Mouse (Mus musculus) heart, postnatal 10 days (tissue): ENCODE results near the gene Tcerg1l. TPM values are rescaled to one million over a fixed set of nuclear protein-coding genes. Genes with fewer than 3 reads are reported as not detected.

Source experiments
- DNase-seq, 2 experiments: peaks; one replicate each; pipeline ENCODE4 v3.0.0; 2021
- intact Hi-C: fragments of 180-260 bp; cut with DNase I; formaldehyde crosslinking; loops from one replicate; pipeline ENCODE4 v1.15.1; 2025
- total RNA-seq, 2 experiments: library from RNA; stranded (reverse); gene quantifications; 2 replicates each; pipeline ENCODE4 v1.2.3; 2021

The Tcerg1l gene
- total RNA-seq, 2 experiments from 2014 or later, result not detected

DNA sequence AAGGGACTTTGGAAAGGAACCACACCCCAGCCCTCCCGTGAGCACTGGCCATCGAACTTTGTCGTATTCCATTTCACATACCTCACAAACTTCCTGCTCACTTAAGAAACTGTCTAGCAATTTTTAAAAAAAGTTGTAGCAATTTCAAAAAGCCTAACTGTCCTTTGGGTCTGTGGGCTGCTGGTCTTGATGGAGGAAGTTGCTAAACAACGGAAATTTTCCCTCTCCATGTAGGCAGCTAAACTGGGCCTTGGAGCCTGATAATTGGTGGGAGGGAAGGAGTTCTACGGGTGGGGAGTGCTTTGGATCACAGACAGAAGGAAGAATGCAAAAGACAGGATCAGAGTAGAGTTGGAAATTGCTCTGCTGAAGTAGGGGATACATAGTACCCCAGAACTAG lies 155.3 kb downstream of the Tcerg1l start:
- DNase-seq, result no peak
- intact Hi-C loops, result no loop called here

DNA sequence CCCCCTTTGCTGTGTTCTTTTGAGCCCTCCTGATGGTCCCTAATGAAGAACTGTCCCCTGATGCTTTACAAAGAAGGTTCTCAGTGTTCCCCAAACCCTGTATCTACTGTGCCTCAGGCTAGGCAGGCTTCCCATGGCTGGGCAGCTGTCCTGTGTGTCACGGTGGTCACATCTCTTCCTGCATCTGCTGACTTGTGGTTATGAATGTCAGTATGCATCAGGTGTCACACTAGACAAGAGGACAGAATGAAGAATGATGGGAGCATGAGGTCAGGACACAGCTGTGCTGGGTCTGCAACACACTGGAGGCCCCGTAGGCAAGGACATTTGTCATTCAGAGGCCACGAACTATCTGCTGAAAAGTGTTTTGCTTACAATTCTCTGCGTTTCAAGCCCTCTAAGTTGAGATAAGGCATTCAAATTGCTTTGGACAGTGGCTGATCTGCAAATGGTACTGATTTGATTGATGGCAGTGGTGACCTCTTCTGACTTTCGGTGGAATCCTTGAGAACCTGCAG lies 159.8 kb downstream of the Tcerg1l start:
- DNase-seq, result no peak
- intact Hi-C loops, result no loop called here

DNA sequence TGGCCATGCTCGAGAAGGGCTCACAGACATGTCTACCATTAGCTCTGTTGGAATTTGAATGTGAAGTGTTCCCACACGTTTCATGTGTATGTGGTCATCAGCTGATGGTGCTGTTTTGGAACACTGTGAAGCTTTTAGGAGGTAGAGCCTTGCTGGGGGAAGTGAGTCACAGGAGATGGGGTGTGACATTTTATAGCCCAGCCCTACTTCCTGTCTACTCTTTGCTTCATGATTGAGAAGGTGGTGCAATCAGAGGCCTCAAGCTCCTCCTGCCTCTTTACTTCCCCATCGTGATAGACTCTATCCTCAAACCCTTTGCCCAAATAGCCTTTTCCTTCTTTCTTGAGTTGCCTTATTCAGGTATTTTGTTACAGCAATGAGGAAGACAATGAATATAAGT lies 173.3 kb downstream of the Tcerg1l start:
- DNase-seq, result no peak
- intact Hi-C loops, result no loop called here

DNA sequence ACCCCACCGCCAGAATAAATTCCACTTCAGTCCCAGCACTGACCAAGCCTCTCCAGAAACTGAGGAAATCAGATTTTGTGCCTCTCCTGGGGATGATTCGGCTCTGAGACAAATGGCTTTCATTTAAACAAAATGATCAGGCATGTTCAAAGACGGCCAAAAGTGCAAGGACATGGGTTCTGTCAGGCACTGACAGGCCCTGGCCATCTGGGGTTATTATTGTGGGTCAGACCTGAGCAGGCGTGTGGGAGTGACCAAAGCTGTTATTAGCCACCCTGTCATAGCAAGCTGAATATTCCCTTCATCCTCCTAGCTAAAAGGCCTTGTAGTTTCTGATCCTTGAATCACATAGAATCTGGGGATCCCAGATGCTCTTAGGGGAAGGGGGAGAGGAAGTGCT lies 174.6 kb downstream of the Tcerg1l start:
- intact Hi-C loops, result no loop called here
- DNase-seq, result no peak

DNA sequence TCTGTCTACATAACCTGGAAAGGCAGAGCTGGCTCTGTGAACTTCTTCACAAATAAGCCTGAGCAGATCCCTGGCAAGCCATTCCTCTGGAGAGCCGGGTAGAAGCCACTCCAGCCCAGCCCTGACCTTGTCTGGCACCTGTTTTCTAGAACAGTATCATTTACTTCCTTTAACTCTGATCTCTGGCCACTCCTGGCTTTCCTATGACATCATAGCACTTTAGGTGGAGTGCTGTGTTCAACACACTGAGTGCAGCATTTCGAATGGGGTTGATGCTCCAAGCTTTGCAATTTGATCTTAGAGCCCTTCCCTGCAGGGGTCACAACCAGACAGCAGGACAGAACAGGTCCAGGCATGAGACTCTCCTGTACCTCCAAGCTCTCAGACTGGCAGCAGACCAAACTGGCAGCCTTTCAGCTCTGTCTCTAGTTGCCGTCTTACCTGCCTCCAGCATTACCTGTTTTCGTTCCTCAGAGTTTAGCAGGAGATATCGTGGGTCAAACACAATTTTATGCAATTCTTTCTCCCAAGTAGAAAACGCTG lies 179.9 kb downstream of the Tcerg1l start:
- no peak for DNase-seq
- intact Hi-C loops, result no loop called here

DNA sequence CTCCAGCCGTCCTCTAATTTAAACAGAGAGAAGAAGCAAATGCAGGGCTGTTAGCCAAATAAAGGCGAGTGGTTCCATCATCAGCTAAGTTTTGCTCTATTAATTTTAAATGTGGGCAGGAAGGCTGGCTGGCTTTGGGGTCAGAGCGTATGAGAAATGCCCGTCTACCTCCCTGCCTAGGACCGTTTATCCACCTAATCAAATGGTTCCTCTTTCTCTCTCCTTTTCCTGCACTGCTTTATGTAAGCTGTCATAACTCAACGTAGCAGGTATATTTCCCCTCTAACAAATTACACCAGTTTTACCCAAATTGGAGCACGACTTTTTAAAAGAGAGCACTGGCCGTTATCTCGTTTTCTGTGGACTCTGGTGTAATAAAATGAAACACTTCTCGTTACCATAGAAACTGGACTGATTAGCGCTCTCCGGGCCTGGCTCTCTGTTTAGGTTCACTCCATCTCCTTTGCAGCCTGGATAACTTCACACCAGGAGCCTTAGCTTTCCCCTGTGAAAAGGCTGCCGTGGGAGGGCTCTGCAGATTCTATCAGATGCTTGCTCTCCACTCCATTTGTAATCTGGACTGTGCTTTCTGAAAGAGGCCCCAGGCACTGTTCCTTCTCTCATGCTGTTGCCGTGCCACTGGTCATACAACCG lies 182.2 kb downstream of the Tcerg1l start:
- no peak for DNase-seq
- intact Hi-C loops, result no loop called here

DNA sequence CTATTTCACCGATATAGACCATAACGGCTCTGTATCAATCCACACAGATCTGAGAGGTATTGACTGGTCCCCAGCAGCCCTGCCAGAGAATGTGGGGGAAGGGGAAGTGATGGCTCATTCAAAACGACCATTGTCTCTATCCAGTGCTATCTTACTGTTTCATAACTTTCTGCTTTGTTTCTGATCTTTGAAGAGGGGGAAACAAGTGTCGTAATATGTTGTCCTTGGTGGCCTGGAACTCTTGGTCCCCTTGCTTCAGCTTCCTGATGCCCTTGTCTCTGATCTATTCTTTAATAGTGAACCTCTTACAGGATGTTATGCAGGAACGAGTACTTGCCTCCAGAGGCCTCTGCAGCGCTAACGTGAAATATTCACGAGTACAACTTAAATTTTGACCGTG lies 182.8 kb downstream of the Tcerg1l start:
- intact Hi-C loops, result no loop called here
- DNase-seq, result no peak

DNA sequence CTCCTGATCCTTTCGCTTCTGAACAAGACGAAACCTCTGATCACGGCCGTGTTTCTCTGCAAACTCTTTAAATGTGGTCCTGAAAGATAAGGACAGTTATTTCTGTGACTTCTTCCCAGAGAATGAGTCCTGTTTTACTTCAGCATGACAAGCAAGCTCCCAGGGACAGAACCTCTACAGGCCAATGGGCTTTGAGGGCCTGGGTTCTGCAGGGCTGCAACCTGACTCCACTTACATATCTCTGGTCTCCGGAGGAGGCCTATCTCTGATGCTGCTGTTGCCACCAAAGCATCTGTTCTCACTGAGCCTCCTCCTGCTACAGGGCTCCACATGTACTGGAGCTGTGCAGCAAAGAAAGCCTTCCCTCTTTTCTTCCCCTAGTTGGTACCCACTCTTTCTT lies 187.8 kb downstream of the Tcerg1l start:
- peak; percentile 4 to 13 for DNase-seq
- intact Hi-C loops, result no loop called here

DNA sequence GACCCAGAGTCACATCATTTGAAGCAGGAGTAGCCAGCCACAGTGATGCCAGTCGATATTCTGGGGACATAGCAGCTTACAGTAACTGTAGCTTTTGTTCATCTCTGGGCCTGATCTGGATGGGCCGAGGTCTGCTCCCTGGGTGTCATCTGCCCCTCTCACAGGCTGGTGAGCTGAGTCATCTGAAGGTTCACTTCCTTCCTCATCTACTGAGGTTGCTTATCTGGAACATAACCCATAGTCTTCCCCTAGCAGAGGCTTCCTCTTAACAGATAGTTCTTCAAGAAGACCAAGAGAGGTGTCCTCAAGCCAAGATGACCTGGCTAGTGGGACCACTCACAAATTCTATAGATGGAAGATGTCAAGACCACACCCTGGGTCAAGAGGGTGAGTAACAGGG lies 192.4 kb downstream of the Tcerg1l start:
- intact Hi-C loops, result no loop called here
- no peak for DNase-seq

DNA sequence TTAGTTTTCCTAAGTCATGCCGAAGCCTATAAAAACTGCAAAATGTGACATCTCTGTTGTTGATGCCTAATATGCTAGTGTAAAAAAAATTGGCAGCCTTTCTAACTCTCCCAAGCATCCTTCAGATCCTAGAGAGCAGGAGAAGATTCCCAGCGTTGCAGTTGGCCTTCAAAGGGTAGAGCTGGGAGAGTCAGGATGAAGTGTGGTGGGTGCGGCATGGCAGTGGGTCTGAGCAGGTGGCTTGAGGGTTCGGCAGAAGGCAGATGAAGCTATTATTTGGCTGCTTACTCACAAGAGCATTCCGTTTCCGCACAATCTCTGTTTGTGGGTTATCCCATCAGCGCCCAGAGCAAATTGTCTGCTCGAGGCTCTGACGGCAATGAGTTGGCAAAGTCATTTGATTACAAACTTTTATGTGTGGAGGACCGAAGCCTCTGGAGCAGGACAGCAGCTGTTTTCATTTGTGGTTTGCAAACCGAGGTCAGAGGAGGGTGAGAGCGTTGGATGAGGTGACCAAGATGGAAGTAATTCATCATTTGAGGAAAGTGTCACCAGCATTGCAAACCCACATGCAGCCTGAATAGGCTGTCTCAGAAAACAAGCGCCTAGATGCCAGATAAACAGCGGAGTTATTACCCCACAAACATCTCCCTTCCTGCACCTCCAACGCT lies 195.2 kb downstream of the Tcerg1l start:
- no peak for DNase-seq
- intact Hi-C loops, result no loop called here

DNA sequence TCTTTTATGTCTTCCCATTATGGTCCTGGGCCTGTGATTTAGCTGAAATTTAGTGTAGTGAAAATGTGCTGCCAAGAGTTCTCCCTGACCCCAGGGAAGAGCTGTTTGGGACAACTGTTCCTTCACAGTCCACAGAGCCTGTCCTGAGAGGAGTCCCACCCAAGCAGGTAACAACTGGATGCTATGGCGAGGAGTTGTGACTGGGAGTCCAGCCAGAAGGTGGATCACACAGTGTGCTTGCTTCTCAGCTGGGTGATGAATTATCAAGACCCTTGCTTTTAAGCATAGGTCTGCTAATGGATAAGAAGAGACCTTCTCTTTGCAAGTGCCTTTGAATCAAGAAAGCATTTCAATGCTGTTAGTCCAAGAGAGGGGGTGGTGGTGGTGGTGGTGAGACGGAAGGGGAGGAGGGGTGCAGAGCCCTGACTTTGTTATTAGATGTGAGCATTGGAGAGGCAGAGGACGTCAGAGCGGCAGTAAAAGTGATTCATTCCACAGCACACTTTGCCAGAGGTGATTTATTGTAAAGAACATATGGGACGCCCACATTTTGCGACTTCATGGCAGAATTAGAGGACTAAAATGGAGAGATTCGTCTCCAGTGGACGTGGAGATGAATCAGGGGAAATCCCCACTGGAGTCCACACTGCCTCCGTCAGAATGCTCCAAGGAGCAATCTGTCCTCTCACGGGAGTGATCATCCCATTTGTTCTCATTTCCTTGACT lies 198.0 kb downstream of the Tcerg1l start:
- no peak for DNase-seq
- intact Hi-C loops, result no loop called here

DNA sequence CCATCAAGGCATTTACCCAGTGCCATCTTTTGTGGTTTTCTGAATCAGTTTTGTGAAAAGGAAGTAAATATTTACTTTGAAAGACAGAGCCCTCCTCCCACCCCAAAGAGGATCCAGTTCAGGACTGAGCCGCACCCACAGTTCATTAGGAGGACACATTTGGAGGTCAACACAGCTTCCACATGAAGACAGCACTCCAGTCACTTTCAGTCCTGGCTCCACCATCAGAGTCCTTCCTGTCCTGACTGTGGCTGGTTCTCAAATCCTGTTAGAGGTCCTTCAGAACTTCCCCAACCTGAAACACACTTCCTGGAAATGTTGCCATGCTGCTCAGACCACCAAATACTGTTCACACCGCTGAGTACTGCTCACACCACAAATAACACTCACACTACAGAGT lies 201.4 kb downstream of the Tcerg1l start:
- intact Hi-C loops, result no loop called here
- no peak for DNase-seq

DNA sequence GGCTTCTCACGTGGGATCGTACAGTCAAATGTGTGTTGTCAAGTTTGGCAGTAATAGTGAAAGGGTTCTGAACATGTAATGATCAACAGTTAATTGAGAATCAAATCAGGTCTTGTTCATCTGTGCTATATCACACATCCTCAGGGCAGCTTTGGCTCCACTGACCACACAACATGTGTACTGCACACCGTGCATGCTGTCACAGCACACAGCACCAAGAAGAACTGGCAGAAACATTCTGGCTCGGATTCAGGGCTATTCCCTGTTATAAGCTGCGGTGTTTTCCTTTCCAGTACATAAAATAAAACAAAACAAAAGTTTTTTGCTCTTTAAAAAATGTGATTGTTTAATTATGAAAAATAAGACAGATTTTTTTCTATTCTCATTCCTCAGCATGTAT lies 213.3 kb downstream of the Tcerg1l start:
- no peak for DNase-seq
- intact Hi-C loops, result no loop called here

DNA sequence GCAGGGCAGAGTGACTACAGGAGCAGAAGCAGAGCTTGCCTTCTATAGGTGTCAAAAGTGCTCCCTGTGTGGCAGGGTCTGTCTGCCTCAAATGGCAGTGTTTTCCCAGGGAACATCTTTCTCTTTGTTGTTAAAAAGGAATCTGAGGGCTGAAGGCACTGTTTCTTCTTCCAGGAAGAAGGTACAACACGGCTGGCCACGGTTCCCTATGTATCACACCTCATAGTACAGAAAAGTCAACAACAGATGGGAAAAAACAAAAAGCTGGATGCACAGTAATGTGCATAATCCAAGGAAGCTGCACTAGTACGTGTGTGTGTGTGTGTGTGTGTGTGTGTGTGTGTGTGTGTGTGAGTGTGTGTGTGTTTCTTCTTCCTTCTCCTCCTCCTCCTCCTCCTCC lies 215.3 kb downstream of the Tcerg1l start:
- intact Hi-C loops, result no loop called here
- no peak for DNase-seq

DNA sequence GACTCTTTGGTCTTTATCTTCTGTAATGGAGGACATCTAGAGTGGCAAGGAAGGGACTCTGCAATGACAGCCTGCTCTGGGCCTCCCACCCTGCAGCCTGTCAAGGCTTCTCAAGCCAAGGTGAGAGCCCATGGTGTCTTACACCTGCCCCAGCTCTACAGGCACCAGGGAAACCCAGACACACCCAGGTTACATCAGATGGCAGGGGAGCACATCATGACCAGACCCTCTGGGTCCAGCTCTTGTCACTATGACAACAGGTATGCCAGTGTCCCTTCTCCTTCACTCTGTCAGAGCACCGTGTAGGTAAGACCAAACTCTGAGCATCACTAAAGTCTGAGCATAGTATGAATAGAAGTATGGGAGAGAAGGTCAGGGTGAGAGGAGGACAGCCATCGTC lies 218.9 kb downstream of the Tcerg1l start:
- intact Hi-C loops, result no loop called here
- DNase-seq, result no peak

DNA sequence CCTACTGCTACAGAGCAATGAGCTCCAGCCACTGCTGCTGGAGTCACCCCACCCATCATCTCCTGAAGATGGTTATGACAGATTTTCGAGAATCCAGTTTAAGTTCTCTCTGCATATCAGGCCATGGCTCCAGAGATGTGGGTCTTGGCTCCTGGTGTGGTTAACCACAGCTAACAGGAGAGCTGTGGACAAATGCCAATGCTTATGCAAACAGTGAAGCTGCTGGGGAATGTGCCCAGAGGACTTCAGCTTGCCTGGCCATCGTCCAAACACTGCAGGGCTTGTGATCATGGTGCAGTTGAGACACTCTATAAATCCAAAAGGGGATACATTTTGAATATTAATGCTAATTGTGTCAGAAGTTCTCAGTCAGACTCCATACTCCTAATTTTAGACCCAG lies 221.5 kb downstream of the Tcerg1l start:
- intact Hi-C loops, result no loop called here
- DNase-seq, result peak; percentile 77 to 81

DNA sequence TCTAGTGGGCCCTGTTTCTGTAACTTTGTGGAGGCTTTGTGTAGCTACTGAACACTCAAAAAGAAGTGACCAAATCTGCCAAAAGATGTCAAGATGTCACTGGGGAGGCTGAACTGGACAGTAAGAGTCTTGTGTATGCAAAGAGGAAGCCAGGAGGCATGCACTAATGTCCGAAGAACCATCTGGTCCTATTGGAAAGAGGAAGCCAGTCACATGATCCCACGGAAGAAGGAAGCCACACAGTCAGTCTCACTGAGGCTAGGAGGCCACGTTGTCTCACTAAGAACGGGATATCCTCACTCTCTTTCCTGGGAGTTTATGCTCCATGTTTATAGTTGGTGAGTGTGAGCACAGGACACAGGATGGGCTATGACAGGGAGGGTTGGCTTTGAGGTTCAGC lies 227.1 kb downstream of the Tcerg1l start:
- intact Hi-C loops, result no loop called here
- DNase-seq, result no peak
